Mouse (Mus musculus) heart, postnatal 0 days (tissue): ENCODE measurements around the gene Ccl4.

Experiments used
- CTCF ChIP-seq: IDR thresholded peaks from 2 replicates; pipeline ENCODE4 v1.5.1; 2016; ENCODE audit warnings: antibody characterized with exemption, control low read depth, low read depth
- EP300 ChIP-seq: IDR thresholded peaks from 2 replicates; pipeline ENCODE4 v1.6.1; 2016; ENCODE audit warnings: antibody characterized with exemption, low read depth

DNA sequence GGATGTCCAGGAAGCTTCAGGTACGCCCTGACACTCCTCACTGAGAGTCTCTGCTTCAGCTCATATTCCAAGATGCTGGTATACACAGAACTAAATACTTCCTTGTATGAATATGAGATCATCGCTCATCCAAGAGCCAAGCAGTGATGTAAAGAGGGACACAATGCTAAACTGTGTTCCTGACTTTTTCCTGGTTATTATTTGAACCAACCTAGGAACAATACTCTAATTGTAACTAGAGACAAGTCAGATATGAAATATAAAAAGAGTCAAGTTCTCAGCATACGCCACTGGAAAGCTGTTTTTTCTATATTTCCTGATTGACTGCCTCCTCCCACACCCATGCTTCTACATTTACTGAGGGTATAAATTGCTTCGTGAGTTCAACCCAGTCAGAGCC is 46.3 kb downstream of the Ccl4 start, which contains the start of gene Wfdc18:
- no peak for TF ChIP-seq CTCF
- no peak for TF ChIP-seq EP300
